Mouse (Mus musculus): ENCODE measurements around the gene Slc27a4.

The Slc27a4 gene

DNA sequence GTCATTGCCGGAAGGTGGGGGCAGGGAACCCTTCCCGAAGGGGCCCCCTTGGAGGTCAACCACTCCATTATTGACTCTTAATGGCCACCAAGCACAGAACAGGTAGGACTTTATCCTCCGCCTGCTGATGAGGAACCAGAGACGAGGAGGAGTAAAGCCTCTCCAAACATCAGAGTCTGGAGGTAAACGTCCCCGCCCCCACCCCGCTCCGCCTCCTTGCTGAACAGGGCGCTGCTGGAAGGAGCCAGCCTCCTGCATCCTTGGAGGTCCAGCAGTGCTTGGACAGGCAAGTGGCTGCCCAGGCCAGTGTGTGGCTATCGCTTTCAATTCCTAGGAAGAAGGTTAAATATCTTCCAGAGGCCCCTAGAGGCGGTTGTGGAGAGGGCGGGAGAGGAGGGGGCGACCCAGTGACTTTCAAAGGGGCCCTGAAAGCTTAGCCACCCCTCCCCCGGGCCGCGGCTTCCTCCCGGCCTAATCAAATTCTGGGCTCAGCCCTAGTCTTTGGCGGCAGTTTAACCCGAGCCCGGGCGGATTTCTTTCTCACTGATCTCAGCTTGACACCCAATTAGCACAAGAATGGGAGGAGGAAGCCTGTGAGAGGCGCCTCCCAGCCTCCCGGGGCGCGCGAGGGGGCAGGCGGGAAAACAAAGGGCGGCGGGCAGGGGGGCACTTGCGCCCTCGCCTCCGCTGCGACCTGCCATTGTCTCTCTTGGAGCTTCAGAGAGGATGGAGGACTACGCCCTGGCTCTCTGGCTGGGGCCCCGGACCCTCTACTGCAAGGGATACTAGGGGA is 17.8 kb downstream of the Slc27a4 start, which contains the start of gene Urm1:
Gene Urm1, plus strand, starts transcription at position 51 of the 793 bp plus-strand sequence.
- peak; percentile 66 for DNase-seq (ENCODE audit: low read depth, low spot score)

- DNase-seq (ENCODE audit: low read depth, low spot score) = no peak
These were observed 24.0 kb downstream of the Slc27a4 start for GRCm38 (mm10) chr2:29826318-29826925.

DNA sequence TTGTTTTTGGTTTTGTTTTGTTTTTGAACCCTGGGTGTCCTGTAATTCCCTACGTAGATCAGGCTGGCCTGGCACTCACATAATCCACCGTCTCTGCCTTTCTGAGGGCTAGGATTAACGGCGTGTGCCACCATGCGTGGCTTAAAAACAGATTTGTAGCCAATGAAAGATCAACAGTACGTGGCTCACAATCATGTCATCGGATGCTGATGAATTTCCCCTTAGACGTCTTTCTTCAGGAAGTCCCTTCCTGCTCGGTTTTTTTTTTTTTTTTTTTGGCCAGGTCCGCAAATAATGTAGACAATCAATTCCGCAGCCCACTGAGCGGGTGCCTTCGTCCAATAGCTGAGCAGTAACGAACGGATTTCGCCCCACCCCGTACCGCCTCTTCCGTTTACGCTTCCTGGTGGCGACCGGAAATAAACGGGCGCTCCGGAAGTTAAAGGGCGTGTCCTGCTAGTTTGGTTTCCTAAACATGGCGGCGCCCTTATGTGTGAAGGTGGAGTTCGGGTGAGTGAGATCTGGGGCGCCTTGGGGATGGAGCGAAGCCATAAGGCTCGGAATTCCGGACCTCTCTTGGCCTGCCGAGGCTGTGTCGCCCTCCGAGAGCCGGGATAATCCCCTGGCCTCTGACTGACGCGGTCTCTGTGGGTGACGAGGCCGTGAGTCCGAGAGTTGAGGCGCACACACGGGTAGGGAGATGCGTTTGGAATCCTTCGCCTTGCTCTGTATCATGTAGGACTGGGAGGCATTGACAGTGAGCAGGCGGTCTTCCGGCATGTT is 24.7 kb downstream of the Slc27a4 start:
- DNase-seq (ENCODE audit: low read depth, low spot score) = peak; percentile 97

DNA sequence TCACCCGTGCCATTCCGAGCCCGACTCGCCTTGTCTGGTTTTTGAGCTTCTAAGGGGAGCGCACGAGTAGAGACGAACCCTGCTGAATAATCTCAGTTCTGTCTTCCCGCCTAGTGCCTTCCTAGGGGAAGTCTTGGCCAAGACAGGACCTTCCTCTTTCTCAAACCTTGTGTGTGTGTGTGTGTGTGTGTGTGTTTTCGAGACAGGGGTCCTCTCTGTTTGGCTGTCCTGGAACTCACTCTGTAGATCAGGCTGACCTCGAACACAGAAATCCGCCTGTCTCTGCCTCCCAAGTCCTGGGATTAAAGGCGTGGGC is 25.2 kb downstream of the Slc27a4 start:
- DNase-seq (ENCODE audit: low read depth, low spot score) = no peak

DNA sequence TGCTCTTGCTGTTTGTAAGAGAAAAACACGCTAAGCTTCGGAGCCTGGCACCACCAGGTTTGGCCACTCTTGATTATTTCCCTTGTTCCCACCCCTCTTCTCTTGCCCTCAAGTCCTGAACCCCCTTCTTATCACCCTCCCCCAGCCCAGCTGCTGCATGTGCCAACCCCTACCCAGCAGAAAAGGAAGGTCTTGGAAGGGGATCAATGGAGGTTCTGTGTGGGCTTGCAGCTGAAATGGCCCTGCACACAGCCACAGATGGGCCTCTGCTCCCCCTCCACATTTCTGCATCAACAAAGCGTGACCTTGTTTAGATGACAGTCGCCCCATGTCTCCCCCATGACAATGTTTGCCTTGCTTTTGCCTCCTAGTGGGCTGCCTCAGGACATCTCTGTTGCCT is 28.7 kb downstream of the Slc27a4 start:
- DNase-seq (ENCODE audit: low read depth, low spot score) = no peak

- no peak for DNase-seq (ENCODE audit: low read depth, low spot score)
These were observed 31.4 kb downstream of the Slc27a4 start for GRCm38 (mm10) chr2:29833796-29834195.

DNA sequence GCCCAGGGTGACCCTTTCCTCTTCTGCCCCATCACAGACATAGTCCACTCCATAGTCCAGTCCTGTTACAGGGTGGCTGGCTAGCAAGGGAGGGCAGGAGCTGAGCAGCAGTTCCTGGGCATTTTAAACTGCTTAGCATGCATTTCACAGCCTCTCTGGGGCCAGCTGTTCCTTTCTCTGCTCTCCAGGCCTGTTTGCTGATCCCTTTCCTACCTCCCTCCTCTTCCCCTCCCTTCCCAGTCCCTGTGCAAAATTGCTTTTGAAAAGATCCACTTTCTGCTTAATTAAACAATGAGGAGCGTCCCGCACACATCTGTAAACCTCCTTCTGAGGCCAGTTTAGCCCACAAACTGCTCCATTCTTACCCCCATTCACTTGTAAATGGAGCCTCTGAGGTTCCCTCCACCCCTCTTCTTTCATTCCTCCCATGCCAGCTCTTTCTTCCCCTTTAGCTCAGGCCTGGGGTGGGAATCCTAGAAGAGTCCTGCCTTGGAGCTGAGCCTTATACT is 33.0 kb downstream of the Slc27a4 start:
- DNase-seq (ENCODE audit: low read depth, low spot score) = no peak

DNA sequence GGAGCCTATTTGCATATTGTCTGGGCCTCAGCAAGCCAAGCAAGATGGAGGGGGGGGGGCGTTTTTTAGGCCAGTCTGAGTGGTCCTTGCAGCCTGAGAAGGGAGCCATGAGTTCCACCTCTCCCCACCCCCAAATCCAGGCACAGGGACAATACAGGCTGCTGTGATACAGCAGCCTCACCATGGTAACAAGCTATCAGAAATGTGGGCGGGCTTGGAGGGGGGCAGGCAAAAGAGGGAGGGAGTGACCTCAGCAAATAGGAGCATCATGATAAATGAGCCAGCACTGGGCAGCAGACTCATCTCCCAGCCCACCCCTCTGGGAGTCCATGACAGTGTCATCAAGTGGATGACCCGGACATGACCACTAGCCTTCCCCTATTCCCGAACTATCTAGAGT is 37.0 kb downstream of the Slc27a4 start:
- DNase-seq (ENCODE audit: low read depth, low spot score) = no peak

- DNase-seq (ENCODE audit: low read depth, low spot score) = no peak
These were observed 41.0 kb downstream of the Slc27a4 start for GRCm38 (mm10) chr2:29843231-29844105.

GRCm38 (mm10) chr2:29844115-29844514 is 41.7 kb downstream of the Slc27a4 start:
- no peak for DNase-seq (ENCODE audit: low read depth, low spot score)

DNA sequence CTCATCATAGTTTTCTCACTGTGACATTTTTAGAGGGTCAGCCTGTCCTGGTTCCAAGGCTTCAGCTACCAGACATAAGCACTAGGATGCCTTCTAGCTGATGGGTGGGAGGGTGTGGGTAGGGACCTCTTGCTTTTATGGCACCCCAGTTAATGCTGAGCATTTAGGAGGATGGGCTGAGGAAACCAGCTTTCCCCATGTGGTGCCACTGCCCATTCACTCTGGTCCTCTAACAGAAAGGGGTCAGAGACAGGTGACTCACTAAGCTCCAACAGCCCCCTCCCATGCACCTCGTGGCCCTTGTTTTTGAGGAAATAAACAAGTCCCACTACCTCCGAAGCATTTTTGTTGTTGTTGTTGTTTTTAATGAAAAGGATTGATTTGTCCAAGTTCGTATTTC is 42.2 kb downstream of the Slc27a4 start:
- DNase-seq (ENCODE audit: low read depth, low spot score) = no peak

- no peak for DNase-seq (ENCODE audit: low read depth, low spot score)
These were observed 43.2 kb downstream of the Slc27a4 start for GRCm38 (mm10) chr2:29845636-29846035.

DNA sequence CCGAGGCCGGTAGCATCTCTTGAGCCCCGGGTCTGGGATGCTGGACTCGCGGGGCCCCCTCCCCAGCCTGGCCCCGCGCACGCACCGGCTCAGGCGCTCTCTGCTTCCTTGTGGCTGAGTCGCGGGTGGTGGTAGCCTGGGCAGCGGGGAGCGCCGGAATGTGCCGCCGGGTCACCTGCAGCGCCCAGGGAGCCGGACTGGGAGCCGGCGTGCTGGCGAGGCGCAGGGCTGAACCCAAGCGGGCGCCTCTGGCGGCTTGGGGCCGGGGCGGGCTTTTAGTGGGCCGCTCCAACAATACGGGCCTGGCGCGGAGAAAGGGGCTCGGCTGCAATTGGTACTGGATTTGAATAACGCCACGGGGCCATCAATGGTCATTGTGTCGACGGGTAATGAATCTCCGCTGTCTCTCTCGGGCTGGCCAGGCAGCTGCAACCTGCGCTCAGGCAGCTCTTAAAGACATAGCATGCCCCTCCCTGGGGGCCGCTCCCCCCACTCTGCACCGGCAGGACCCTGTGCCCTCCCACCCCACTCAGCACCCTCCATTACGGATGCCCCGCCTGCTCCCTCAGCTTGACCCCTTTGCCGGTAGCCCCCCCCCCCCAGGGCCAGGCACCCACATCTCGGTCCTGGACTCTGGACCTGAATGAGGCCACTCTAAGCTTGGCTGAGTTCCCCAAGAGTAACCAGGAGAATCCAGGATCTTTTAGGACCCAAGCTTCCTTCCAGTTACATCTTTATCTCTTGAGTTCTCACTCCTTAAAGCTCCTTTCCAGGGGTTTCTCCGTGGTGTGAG is 43.8 kb downstream of the Slc27a4 start:
- no peak for DNase-seq (ENCODE audit: low read depth, low spot score)

DNA sequence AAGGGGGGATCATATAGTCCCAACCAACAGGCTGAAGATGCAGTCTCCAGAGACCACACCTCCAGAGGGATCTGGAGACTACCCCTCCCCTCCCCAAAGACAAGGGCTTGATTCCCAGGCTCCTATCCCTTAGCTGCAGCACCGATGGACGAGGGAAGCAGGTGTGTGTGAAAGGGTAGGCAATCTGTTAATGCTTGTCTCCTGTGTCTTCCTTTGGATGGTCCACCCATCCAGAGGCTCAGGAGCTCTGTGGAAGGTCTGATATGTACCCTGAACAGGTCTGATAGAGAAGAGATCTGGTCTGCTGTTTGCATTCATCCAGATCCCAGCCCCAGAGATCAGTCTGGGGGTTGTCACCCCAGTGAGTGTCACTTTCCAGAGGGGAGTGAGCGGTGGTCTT is 44.5 kb downstream of the Slc27a4 start:
- DNase-seq (ENCODE audit: low read depth, low spot score) = no peak

GRCm38 (mm10) chr2:29849041-29849440 is 46.6 kb downstream of the Slc27a4 start:
- DNase-seq (ENCODE audit: low read depth, low spot score) = no peak

DNA sequence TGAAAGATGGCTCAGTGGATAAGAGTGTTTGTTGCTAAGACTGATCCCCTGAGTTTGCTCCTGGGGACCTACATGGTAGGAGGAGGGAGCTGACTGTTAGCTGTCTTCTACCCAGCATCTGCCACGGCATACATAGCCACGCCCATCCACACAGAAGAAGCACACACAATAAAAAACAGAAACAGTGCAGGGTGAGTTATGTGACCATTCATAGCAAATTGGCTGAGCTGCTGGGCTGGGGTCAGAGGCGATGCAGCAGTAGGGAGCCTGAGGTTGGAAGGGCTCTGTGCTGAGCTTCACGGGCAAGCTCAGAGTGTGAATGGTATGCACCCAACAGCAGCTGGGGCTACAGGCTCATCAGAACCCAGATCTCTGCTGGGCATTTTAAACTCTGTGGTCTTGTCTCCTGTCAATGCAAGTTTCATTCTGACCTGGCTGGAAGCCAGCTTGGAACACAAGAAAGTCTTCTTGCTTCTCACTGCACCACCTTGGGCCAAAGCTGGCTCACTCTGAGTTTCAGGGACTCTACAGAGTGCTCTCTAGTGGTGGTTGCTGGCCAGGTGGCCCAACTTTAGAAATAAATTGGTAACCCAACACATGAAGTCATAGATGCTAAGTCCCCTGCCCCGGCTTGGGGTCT is 47.5 kb downstream of the Slc27a4 start:
- DNase-seq (ENCODE audit: low read depth, low spot score) = no peak

- no peak for DNase-seq (ENCODE audit: low read depth, low spot score)
These were observed 50.6 kb downstream of the Slc27a4 start for GRCm38 (mm10) chr2:29852957-29853485.

DNA sequence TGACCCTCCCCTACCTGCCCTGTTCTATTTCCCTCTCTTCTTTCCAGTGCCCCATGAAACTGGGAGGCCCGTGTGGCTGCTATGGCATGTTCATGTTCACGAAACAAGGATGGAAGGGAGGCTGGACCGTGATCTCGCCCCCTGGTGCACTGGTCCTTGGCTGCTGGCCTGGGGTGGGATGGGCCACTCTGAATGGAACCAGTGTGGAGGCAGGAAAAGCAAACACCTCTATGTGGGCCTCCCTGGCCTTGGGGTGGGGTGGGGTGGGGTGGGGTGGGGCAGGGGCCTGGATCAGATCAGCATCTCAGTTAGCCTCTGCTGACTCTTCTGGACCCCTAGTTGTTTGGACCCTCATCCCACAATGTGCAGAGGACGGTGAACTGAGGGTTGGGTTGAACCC is 51.3 kb downstream of the Slc27a4 start:
- DNase-seq (ENCODE audit: low read depth, low spot score) = no peak

GRCm38 (mm10) chr2:29855585-29856210 is 53.3 kb downstream of the Slc27a4 start:
- DNase-seq (ENCODE audit: low read depth, low spot score) = no peak
